Mouse (Mus musculus): Measurements from ENCODE around the gene Ints7.

DNA sequence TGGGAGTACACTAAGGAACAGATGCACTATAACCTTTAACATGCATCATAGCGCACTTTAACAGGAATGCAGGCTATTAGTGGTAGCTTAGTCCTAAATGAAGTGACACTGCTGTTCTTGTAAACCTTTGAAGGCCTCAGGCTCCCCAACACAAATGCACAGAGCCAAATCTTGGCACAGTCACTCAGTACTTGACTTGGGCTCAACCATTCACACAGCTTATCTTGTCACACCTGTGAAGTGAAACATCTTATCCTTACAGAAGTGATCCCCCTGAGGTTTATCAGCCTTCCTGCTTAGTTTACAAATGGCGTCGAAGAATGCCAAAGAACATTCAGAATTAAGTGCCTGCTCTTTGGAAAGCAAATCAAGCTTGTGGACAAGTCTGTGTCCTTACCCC is 31.7 kb upstream of the Ints7 start:
- TF ChIP-seq POLR2A (IDR thresholded peaks at IDR 0.05; ENCODE audit: insufficient read depth, low read depth, low read length) (no peak), CTCF (IDR thresholded peaks at IDR 0.05; ENCODE audit: insufficient read depth, low read depth, low read length) (no peak)

All from olfactory bulb, adult 2 months (tissue).